Mouse (Mus musculus): ENCODE measurements around the gene March10. TPM values are rescaled to one million over a fixed set of nuclear protein-coding genes. Genes with fewer than 3 reads are reported as not detected.

March10 gene
- not detected for polyA plus RNA-seq (2017; shearing (Covaris generic))

DNA sequence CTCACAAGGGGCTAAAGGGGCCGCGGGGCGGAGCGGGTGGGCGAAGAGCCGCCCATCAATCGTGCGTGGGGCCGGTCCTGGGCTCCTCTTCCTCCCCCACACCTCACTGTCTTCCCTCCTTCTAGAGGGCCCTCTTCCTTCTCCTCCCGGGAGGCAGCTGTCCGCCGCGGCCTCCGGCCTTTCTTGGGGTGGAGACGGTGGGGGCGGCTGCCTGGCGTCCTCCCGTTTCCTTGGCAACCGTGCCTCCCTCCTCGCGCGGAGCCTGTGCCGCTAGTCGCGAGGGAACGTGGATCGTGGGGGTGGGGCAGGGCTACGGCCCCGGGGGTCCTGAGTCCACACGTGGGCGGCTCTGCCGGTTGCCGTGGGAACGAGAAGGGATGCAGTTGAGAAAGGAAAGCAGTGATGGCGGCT lies at the start of gene March10:
March10 (minus strand) TSS at position 239 of the 411 bp plus-strand sequence.

Other genes with a start within 250 kb of the March10 start
- gene Mrc2, start 164.1 kb downstream of the March10 start, polyA plus RNA-seq (2017; shearing (Covaris generic)) = not detected
- gene Tanc2, start 133.3 kb upstream of the March10 start, polyA plus RNA-seq (2017; shearing (Covaris generic)) = 0.50 TPM

All from CD4-positive, CD25-positive, alpha-beta regulatory T cell, adult 9 weeks (primary cell).